Mouse (Mus musculus) liver (tissue): Measurements from ENCODE around the gene Gm9918.

Source experiments
- DNase-seq: peaks from one replicate; pipeline ENCODE4 v3.0.0-alpha.2; 2020; ENCODE audit warnings: mixed read lengths

Gene Gm9918

DNA sequence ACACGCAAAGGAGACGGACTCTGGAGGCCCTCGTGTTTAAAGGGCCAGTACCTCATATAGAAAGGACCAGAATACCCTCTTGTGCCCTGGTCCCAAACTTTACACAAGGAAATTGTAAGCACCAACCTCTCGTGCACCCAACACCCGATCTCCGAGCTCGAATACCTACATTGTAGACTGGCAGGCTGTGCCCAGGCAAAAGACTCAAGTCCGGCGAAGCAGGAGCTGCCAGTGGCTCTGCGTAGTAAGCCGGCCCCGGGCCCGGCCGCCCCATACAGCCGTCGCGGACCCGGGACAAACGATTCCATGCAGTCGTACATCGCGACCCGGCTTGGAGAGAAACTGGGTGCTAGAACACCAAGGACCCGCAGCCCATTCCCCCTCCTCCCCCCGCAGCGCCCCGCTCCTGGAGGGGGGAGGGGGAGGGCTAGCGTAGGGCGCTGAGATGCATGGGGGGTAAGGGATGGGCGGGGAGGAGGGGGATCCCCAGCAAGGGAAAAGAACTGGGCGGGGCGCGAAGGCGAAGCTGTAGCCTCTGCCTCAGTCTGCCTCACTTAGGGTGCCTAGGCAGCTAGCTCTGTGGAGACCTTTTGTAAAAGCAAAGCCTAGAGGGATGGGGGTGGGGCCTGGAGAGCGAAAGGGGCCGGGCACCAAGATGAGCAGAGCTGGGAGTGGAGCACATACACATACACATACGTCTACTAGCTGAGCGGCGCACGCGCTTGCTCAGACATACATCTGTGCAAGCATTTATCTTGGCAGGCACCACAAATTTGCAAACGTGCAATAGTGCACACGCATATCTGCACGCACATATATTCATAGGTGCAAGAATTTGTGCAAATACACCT lies 24.2 kb upstream of the Gm9918 start:
- peak; percentile 72 for DNase-seq

DNA sequence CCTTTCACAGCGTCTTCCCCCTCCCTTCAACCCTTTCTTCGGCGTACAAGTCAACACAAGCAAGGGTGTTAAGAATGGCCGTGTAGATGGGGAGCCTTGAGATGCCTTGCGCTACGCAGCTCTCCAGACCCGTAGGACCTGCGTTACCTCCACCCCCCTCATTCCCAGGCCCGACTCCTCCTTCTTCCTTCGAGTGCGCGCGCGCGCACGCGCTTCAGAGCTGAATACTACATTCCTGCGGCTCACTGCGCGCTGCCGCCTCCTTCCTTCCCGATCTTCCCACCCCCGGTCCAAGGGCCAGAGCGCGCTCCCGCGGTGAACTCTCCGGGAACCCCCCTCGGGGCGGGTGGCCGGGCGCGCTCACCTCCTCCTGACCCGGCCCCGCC lies 23.5 kb upstream of the Gm9918 start:
- peak; percentile 83 for DNase-seq

DNA sequence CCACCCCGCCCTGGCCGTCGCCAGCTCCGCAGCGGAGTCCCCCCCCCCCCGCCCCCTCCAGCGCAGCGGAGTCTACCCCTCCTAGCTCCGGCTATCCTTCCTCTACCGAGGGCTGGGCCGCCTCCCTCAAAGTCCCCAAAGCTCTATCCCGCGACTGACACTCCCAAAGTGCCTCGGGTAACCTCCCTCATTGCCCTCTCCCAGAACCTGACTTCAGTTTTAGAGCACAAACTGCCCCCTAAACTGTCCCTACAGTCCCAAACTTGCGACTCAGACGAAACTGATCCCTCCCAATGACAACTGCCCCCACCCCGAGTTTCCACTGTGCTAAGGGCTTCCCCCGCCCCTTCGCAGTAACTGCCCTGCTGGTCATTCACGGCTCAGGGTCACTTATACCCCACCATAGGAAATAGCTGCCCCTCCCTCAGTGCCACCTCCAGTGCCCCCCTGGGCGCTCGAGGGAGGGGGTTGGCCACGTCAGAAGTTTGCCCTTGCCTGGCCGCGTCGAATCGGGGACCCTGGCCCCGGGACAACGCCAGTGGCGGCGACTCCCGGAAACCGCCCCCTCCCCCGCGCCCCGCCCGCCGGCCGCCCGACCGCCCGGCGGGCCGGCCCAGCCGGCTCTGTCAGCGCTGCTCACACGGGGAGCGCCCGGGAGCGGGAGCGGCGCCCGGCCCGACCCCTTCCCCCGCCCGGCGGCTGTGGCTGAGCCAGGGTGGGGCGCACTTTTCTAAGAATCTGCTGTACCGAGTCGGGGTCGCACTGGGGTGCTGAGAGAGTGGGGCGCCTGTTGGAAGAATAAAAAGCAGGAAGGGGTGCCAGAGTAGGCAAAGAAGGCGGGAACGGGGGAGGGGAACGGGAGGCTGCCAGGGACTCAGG lies 22.9 kb upstream of the Gm9918 start:
- peak; percentile 57 for DNase-seq

GRCm38 (mm10) chr15:102248131-102248811 lies 22.1 kb upstream of the Gm9918 start:
- no peak for DNase-seq

- DNase-seq = no peak
Observed at GRCm38 (mm10) chr15:102248812-102249191, 21.6 kb upstream of the Gm9918 start.

DNA sequence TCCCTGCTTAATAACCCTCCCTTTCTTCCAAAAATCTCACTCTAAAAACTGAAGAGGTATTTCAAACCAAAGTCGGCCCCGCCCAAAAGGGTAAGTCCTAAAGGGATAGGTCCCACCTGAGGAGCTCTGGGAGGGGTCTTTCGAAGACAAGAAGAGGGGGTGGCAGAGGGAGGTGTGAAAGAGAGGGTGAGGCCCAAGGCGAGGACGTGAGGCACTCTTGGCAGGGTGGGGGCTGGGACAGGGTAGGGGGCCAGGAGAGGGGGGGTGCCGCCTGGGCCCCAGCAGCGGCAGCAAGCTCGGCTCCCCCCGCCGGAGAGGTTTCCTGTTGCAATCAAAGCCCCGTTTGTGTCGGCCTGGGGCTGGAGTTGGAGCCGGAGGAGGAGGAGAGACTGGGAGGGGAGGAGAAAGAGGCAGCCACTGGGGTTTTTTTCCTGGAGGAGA lies 21.1 kb upstream of the Gm9918 start:
- peak; percentile 55 for DNase-seq

DNA sequence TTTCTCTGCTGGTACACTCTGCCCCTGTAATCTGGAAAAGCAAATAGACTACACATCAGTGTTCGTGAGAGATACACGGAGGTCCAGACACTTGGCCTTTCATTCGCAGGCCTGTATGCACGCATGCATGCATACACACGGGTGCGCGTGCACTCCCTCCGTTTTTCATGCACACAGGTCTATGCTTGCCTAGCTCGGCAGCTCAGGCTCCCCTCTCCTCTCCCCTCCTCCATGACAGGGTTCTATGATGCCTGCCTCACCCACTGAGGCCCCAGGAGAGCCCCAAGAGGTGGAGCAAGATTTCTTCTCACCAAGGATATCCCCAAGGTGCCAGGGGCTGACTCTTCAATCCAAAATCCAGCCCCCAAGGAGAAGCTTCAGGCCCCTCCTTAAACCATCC lies 20.4 kb upstream of the Gm9918 start:
- DNase-seq = no peak

- DNase-seq = no peak
Observed at GRCm38 (mm10) chr15:102250521-102250920, 19.8 kb upstream of the Gm9918 start.

GRCm38 (mm10) chr15:102255547-102256255 lies 14.7 kb upstream of the Gm9918 start:
- DNase-seq = no peak

DNA sequence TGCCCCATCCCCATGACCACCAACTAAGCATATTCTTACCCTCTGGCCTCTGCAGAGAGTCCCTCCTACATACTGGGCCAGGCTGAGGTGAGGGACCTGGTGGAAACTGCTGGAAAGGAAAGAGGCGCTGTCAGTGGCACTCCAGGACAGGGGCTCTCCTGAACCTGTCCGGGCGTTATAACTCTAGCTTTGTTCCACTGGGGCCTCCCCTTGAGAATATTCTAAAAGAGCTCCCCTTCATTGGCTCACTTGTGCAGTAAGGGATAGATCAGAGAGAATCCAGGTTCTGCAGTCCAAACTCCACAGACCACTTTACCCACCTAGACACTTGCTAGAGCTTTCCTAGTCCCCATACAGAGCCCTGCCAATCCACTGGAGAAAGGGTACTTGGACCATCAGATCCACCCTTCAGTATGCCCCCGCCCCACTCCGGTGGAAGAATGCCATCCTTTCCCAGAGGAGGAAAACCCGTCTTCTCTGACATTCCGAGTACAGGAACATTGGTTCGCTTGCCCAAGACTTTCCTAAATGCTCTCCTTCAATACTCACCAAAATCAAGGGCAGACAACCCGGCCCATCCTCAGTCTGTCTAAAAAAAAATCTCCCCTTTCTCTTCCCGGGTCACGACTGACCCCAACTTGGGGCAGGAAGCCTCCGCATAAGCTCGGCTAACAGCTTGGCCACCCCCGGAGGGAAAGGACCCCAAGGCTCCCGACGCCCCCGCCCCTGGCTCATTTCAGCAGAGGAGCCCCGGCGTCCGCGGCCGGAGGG lies 13.7 kb upstream of the Gm9918 start:
- DNase-seq = no peak

DNA sequence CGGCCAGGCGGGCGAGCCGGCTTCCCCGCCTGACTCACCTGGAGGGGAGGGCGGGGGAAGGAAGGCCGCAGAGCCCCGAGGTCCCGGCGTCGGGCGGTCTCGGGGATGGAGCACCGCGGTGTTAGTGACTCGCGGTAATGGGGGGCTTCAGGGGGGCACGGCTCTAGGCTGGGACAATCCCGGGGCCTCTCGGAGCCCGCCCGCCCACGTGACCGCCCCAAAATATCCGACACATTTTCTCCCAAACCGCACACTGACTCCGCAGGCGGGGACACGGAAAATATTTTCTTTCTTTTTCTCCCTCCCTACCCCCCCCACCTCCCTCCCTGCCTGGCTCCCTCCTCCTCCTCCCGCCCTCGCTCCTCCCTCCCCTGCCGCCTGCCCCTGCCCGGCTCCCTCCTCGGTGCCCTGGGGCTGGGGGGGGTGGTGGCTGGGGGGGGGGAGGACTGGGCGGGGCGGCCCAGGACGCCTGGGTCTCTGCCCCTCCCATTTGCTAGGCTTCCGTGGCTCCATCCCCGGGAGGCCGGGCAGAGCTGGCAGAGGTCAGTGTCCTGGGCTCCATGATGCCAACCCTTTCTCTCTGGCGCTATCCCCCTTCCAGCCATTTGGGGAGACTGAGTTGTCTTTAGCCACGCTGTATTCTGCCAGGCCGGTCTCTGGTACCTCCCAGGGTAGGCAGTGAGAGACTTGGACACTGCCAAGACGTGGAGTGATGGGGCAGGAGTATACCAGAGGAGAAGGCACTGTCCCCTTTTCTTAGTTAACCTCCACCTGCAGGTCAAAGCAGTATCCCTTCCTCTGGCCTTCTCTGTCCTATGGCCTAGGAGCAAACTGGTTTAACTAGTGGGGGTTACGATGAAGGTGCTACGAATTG lies 12.9 kb upstream of the Gm9918 start, which contains the start of gene Rarg:
TSS of gene Rarg (minus strand) at position 316 of the 874 bp plus-strand sequence.
- DNase-seq = no peak

DNA sequence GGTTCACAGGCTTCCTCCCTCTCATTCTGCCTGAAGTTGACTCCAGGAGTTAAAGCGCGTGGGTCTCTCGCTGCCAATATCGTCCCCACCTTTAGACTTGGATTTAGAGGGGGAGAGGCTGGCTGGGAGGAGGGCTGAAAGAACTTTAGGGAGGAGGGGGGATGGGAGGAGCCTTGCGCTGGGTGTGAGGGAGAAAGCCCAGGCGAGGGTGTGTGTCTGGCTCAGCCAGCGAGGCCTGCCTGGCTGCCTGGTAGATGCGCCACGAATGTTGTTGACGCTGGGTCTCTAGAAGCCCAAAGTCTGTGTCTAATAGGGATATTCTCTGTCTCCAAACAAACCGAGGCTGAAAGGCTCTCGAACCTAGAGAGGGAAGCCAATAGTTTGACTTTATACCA lies 12.3 kb upstream of the Gm9918 start:
- no peak for DNase-seq

DNA sequence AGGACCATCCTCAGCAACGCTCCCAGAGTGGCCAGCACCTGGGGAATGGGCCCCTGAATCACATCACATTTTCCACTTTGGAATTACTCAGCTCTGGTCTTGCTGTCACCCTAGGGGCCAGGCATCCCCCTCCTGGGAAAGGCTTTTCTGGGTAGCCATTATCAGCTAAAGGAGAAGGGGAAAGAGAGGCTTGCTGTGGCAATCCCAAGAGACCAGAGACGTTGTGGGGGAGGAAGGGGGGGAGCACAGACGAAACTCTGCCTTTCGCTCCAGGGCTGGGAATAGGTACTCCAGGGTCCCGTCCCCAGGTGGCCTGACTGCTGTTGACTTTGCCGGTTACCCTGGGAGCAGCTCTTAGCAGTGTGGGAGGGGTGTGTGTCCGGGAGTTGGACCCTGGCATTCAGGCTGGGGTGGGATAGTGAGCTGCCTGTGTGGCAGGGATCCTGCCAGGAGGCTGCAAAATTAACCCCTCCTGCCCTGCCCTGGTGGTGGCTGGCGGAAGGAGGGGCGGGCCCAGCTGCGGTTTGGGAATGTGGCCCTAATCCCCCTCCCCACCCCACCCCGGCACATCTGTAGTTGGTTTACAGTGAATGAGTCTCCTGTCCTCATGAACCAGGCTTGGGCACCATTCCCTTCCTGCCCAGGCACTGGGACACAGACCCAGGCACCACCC lies 11.6 kb upstream of the Gm9918 start:
- no peak for DNase-seq

GRCm38 (mm10) chr15:102262582-102262981 lies 7.8 kb upstream of the Gm9918 start:
- DNase-seq = no peak

DNA sequence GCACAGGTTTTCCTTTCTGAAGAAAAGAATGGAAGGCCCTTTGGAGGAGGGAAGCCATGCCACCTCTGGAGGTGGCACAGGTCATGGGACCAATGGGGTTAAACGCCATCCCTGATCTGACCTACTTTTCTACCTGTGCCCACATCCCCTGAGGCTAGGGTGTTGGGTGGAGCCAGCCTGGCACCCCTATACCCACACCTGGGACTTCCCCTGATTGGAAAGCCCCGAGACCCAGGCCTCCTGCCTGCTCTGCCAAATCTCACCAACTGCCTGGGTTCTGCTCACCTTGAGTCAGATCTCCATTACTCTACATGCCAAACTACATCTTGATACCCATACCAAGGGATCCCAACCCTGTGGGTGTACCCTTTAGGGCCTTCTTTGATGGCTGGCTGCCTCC lies 7.3 kb upstream of the Gm9918 start:
- no peak for DNase-seq

- no peak for DNase-seq
Observed at GRCm38 (mm10) chr15:102265548-102265947, 4.8 kb upstream of the Gm9918 start.

- no peak for DNase-seq
Observed at GRCm38 (mm10) chr15:102271441-102271840, 1.1 kb downstream of the Gm9918 start.

DNA sequence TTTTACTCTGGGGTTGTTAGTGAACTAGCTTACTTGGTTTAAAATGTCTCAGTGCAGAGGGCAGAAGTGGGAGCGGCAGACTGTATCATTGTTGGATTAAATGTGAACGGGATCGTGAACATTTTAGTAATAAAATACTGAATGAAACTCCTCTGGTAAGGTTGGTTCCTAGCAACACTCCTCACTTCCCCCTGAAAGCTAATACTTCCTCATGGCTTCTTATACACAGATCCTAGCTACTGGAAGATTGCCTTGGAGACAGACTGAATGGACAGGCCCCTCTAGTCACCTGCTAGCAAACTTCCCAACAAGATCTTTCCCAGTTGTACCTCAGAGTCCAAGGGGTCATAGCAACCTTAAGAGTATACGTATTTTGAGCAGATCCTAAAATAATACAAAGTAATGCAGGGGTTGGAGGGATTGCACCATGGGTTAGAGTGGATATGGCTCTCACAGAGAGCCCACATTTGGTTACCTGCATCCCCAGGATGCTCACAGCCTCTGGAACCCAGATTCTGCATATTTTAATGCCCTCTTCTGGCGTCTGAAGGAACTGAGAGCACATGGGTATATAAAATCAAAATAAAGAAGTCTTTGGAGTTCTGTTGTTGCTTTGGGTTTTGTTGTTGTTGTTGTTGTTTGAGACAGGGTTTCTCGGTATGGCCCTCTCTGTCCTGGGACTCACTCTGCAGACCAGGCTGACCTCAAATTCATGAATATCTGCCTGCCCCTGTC lies 3.8 kb downstream of the Gm9918 start:
- no peak for DNase-seq

DNA sequence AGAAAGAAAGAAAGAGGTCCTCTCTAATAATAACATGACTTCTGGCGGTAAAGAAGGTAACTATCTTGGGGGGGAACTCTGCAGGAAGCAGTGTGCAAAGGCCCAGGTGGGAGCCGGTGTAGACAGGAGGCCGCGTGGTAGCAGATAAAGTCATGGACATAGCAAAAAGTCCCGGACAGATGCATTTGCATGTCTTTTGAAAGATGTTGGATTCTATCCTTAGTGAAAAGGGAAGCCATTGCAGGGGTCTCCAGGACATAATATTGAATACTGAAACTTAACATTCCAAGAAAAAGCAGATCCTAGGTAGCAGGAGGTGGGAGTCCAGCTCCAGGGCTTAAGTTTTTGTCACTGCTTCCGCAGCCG lies 8.3 kb downstream of the Gm9918 start:
- DNase-seq = no peak
